Mouse (Mus musculus): ENCODE measurements around the gene Rfxap. TPM values are rescaled to one million over a fixed set of nuclear protein-coding genes. Genes with fewer than 3 reads are reported as not detected.
"Not testable (repeated sequence)": the region's sequence is repeated elsewhere in the genome, so short reads cannot be mapped to it uniquely, and the experiment has no call there.

The Rfxap gene
- polyA plus RNA-seq, 1 experiment from 2014 or later, result 35.6 TPM

DNA sequence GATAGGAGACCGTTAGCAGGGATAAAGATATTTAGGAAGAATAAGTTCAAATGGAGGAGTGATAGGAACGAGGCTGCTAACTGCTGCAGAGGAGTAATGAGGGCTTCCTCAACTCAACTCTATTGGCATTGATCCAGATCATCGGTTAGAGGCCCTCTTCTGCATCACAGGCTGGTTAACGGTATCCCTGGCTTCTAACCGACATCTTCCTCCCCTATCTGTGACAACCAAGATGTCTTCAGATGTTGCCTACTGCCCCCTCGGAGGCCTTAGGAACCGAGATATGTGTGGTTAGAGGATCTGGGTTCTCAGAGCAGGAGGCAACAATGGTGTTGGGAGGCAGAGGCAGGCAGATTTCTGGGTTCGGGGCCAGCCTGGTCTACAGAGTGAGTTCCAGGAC lies 39.0 kb downstream of the Rfxap start:
- TF ChIP-seq CTCF (IDR thresholded peaks at IDR 0.05; ENCODE audit: low read depth), result no peak
- no peak overlapping the region for H3K9ac ChIP-seq
- ATAC-seq (ENCODE audit: insufficient read depth) (no peak), DNase-seq (peak; percentile 40)
- no peaks in the 10 kb centered on the region for H3K4me1 ChIP-seq (ENCODE audit: insufficient read depth)
- H3K4me2 ChIP-seq, result no peak overlapping the region
- H3K4me3 ChIP-seq (ENCODE audit: low read depth, low read length), result no peak overlapping the region
- H3K27ac ChIP-seq (ENCODE audit: low read depth), result no peak overlapping the region
- H3K27me3 ChIP-seq (ENCODE audit: insufficient read depth, low read length), result no peaks in the 10 kb centered on the region
- WGBS, result 81% methylated on average over 8 of the region's 8 CpGs
- no peaks in the 10 kb centered on the region for H3K36me3 ChIP-seq (ENCODE audit: insufficient read depth)
- H3K9me3 ChIP-seq (ENCODE audit: low read depth, low read length), result no peaks in the 10 kb centered on the region; the same call in 1 of the 2 replicates

- Histone ChIP-seq H3K4me2 (no peak overlapping the region; the same call in 1 of the 2 replicates), H3K4me1 (ENCODE audit: insufficient read depth) (0 out of 2 replicates have a peak, but pooled peaks cover 2% of the 10 kb centered on the region), H3K9me3 (ENCODE audit: low read depth, low read length) (no peaks in the 10 kb centered on the region), H3K27ac (ENCODE audit: low read depth) (no peak overlapping the region), H3K27me3 (ENCODE audit: insufficient read depth, low read length) (no peaks in the 10 kb centered on the region), H3K4me3 (ENCODE audit: low read depth, low read length) (no peak overlapping the region), H3K36me3 (ENCODE audit: insufficient read depth) (no peaks in the 10 kb centered on the region), H3K9ac (no peak overlapping the region)
- ATAC-seq (ENCODE audit: insufficient read depth), result no peak
- no peak for TF ChIP-seq CTCF (IDR thresholded peaks at IDR 0.05; ENCODE audit: low read depth)
- no peak for DNase-seq
- 65% methylated on average over 5 of the region's 5 CpGs for WGBS
Measured at GRCm38 (mm10) chr3:54766811-54767210, 40.8 kb downstream of the Rfxap start.

GRCm38 (mm10) chr3:54766034-54766433 lies 41.6 kb downstream of the Rfxap start:
- TF ChIP-seq CTCF (IDR thresholded peaks at IDR 0.05; ENCODE audit: low read depth), result no peak

DNA sequence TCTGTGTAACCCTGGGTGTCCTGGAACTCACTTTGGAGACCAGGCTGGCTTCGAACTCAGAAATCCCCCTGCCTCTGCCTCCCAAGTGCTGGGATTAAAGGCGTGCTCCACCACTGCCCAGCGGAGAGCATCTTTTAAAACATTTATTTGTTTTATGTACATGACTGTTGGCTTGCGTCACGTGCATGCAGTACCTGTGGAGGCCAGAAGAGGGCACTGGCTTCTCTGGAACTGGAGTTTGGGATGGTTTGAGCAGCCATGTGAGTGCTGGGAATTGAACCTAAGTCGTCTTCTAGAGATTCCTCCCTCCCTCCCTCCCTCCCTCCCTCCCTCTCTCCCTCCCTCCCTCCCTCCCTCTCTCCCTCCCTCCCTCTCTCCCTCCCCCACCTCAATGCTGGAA lies 42.1 kb downstream of the Rfxap start:
- H3K9ac ChIP-seq; ATAC-seq (ENCODE audit: insufficient read depth); H3K36me3 ChIP-seq (ENCODE audit: insufficient read depth); H3K27me3 ChIP-seq (ENCODE audit: insufficient read depth, low read length); H3K4me3 ChIP-seq (ENCODE audit: low read depth, low read length); H3K27ac ChIP-seq (ENCODE audit: low read depth); H3K4me2 ChIP-seq; H3K9me3 ChIP-seq (ENCODE audit: low read depth, low read length): not testable (repeated sequence)
- H3K4me1 ChIP-seq (ENCODE audit: insufficient read depth), result peaks cover 11% of the 10 kb centered on the region; the same call in 1 of the 2 replicates
- peak; percentile 37 for DNase-seq
- TF ChIP-seq CTCF (IDR thresholded peaks at IDR 0.05; ENCODE audit: low read depth), result peak; percentile 53
- 86% methylated on average over 6 of the region's 6 CpGs for WGBS

More at GRCm38 (mm10) chr3:54766034-54766433, 41.6 kb downstream of the Rfxap start:
- no peaks in the 10 kb centered on the region for H3K27me3 ChIP-seq (ENCODE audit: insufficient read depth, low read length)
- no peaks in the 10 kb centered on the region for H3K9me3 ChIP-seq (ENCODE audit: low read depth, low read length)
- H3K4me2 ChIP-seq, result peak overlapping the region; percentile 32; the same call in 1 of the 2 replicates
- DNase-seq, result peak; percentile 69
- peak overlapping the region; percentile 42; the same call in 1 of the 2 replicates for H3K27ac ChIP-seq (ENCODE audit: low read depth)
- H3K4me3 ChIP-seq (ENCODE audit: low read depth, low read length), result no peak overlapping the region
- ATAC-seq (ENCODE audit: insufficient read depth), result no peak
- H3K9ac ChIP-seq, result no peak overlapping the region
- WGBS, result 40% methylated on average over 14 of the region's 14 CpGs
- H3K4me1 ChIP-seq (ENCODE audit: insufficient read depth), result 0 out of 2 replicates have a peak, but pooled peaks cover 6% of the 10 kb centered on the region
- H3K36me3 ChIP-seq (ENCODE audit: insufficient read depth), result no peaks in the 10 kb centered on the region

- WGBS, result 53% methylated on average over 18 of the region's 18 CpGs
- no peaks in the 10 kb centered on the region for H3K36me3 ChIP-seq (ENCODE audit: insufficient read depth)
- ATAC-seq (ENCODE audit: insufficient read depth) (no peak), DNase-seq (peak; percentile 57)
- H3K4me2 ChIP-seq, result peak overlapping the region; percentile 46
- TF ChIP-seq CTCF (IDR thresholded peaks at IDR 0.05; ENCODE audit: low read depth), result no peak
- H3K27ac ChIP-seq (ENCODE audit: low read depth), result no peak overlapping the region; the same call in 1 of the 2 replicates
- 0 out of 2 replicates have a peak overlapping the region, but pooled peaks have one; percentile 8 for H3K4me3 ChIP-seq (ENCODE audit: low read depth, low read length)
- H3K9me3 ChIP-seq (ENCODE audit: low read depth, low read length), result no peaks in the 10 kb centered on the region
- H3K9ac ChIP-seq, result no peak overlapping the region
- H3K27me3 ChIP-seq (ENCODE audit: insufficient read depth, low read length), result no peaks in the 10 kb centered on the region
- peaks cover 13% of the 10 kb centered on the region; the same call in 1 of the 2 replicates for H3K4me1 ChIP-seq (ENCODE audit: insufficient read depth)
Measured at GRCm38 (mm10) chr3:54764418-54764817, 43.2 kb downstream of the Rfxap start.

DNA sequence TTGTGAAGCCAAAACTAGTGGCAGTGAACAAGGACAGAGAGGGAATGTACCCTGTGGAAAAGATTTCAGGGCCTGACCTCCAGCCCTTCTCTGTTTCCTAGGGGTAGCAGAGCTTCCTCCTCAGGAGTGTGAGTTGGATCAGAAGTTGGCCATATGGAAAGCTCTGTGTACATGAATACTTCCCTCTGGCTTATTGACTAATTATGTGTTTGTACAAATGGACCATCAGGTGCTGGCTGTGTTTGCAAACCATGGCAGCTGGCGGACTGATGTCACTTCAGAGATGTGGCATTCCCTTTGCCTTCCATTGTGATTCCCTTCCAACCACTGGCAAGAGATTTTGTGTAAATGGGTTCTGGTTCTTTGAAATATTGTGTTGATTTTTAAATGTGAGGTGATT lies 46.3 kb downstream of the Rfxap start:
- Histone ChIP-seq H3K4me2 (no peak overlapping the region), H3K27ac (ENCODE audit: low read depth) (0 out of 2 replicates have a peak overlapping the region, but pooled peaks have one; percentile 36), H3K27me3 (ENCODE audit: insufficient read depth, low read length) (0 out of 2 replicates have a peak, but pooled peaks cover 4% of the 10 kb centered on the region), H3K9me3 (ENCODE audit: low read depth, low read length) (no peaks in the 10 kb centered on the region), H3K4me1 (ENCODE audit: insufficient read depth) (peaks cover 29% of the 10 kb centered on the region; the same call in 1 of the 2 replicates), H3K4me3 (ENCODE audit: low read depth, low read length) (no peak overlapping the region), H3K36me3 (ENCODE audit: insufficient read depth) (no peaks in the 10 kb centered on the region), H3K9ac (no peak overlapping the region; the same call in 1 of the 2 replicates)
- ATAC-seq (ENCODE audit: insufficient read depth), result peak; percentile 55; the same call in 1 of the 2 replicates
- TF ChIP-seq CTCF (IDR thresholded peaks at IDR 0.05; ENCODE audit: low read depth), result no peak
- 57% methylated on average over 1 of the region's 1 CpGs for WGBS
- DNase-seq, result peak; percentile 85

- no peak for TF ChIP-seq CTCF (IDR thresholded peaks at IDR 0.05; ENCODE audit: low read depth)
Measured at GRCm38 (mm10) chr3:54760321-54761115, 47.1 kb downstream of the Rfxap start.

More at GRCm38 (mm10) chr3:54760321-54761115, 47.1 kb downstream of the Rfxap start:
- DNase-seq (peak; percentile 17), ATAC-seq (ENCODE audit: insufficient read depth) (no peak)
- peak overlapping the region; percentile 24; the same call in 1 of the 2 replicates for H3K27ac ChIP-seq (ENCODE audit: low read depth)
- H3K36me3 ChIP-seq (ENCODE audit: insufficient read depth), result no peaks in the 10 kb centered on the region
- WGBS, result 40% methylated on average over 15 of the region's 15 CpGs
- no peak overlapping the region for H3K4me2 ChIP-seq
- H3K4me1 ChIP-seq (ENCODE audit: insufficient read depth), result peaks cover 29% of the 10 kb centered on the region; the same call in 1 of the 2 replicates
- H3K9me3 ChIP-seq (ENCODE audit: low read depth, low read length), result no peaks in the 10 kb centered on the region
- H3K9ac ChIP-seq, result no peak overlapping the region; the same call in 1 of the 2 replicates
- H3K27me3 ChIP-seq (ENCODE audit: insufficient read depth, low read length), result 0 out of 2 replicates have a peak, but pooled peaks cover 4% of the 10 kb centered on the region
- H3K4me3 ChIP-seq (ENCODE audit: low read depth, low read length), result no peak overlapping the region

Data from lung, embryonic 14.5 days (tissue).